11 mouse cellular contexts compared by ENCODE assay signal in the genomic region with DNA sequence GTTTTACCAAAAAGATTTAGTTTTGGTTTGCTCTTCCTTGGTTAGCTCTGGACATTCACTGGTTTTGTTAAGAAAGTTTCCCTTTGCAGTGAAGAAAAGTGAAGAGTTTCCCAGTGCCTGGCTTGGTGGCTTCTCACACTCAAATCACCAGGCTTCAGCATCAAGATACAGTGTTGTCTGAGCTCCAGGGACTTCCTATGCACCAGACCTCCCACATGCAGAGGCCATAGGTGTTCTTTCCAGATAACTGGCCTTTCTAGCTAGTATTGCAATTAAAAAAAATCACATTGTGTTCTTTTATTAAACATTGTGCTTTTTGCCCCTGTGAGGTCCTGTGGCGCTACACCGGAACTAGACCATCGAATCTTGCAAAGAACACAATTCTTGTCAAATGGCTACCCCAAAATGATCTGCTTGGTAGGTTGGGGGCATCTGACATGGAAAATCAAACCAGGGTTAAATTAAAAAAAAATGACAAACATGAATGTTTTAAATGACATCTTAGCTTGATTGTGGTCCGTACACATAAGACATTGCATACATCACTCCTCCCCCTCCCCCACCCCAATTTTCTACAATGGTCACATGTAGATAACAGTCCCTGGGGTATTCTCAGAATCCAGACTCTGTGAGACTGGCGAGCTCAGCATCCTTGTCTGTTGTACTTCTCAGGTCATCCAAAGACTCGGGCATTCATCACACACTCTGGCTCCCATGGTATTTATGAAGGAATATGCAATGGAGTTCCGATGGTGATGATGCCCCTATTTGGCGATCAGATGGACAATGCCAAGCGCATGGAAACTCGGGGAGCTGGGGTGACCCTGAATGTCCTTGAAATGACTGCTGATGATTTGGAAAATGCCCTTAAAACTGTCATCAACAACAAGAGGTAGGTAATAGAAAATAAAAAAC. TPM values are rescaled to one million over a fixed set of nuclear protein-coding genes. Genes with fewer than 3 reads are reported as not detected.
A peak's percentile ranks its signal among the peaks of the same experiment; 100 is the strongest.
DNase-seq lines count a peak whose midpoint lies in the region; ATAC-seq and TF ChIP-seq lines count a peak whose summit lies in the region.
"Had no signal": no experiment of that assay in that cellular context is flagged by ENCODE, and none has a peak within 500 bp of the region (broad histone marks: within the 10 kb centered on the region; RNA-seq: fewer than 3 reads in every experiment).

No protein-coding gene starts in this region.

- no peak overlapping the region for H3K27ac ChIP-seq in midbrain, embryonic 10.5 days (replicated peaks)
- H3K27ac ChIP-seq in midbrain, embryonic 16.5 days (ENCODE audit: low read length) = no peak overlapping the region
- H3K27ac ChIP-seq in limb, embryonic 11.5 days (replicated peaks; ENCODE audit: low read depth, low read length) = no peak overlapping the region
- H3K27ac ChIP-seq in left cerebral cortex, adult 2 months = no peak overlapping the region
- H3K27ac ChIP-seq: embryonic facial prominence, embryonic 12.5 days; limb, embryonic 12.5 days had no signal

- no peaks in the 10 kb centered on the region; the same call in 1 of the 2 replicates for H3K9me3 ChIP-seq in midbrain, embryonic 10.5 days (replicated peaks)
- peaks cover 62% of the 10 kb centered on the region for H3K9me3 ChIP-seq in midbrain, embryonic 16.5 days (replicated peaks; ENCODE audit: control insufficient read depth, low read length, poor library complexity, severe bottlenecking)
- peaks cover 59% of the 10 kb centered on the region for H3K9me3 ChIP-seq in limb, embryonic 11.5 days (ENCODE audit: control insufficient read depth, low read length)

- no peak overlapping the region for H3K4me2 ChIP-seq in midbrain, embryonic 16.5 days (ENCODE audit: low read length)
- H3K4me2 ChIP-seq in limb, embryonic 11.5 days (ENCODE audit: low read depth, severe bottlenecking) = no peak overlapping the region
- H3K4me2 ChIP-seq: embryonic facial prominence, embryonic 12.5 days; limb, embryonic 12.5 days had no signal

- no peak overlapping the region for H3K9ac ChIP-seq in midbrain, embryonic 16.5 days (ENCODE audit: low read depth, low read length)
- H3K9ac ChIP-seq in limb, embryonic 11.5 days (ENCODE audit: low read length) = no peak overlapping the region
- H3K9ac ChIP-seq: embryonic facial prominence, embryonic 12.5 days; limb, embryonic 12.5 days had no signal

- no peak for TF ChIP-seq CTCF in left cerebral cortex, adult 2 months (IDR thresholded peaks at IDR 0.05)

- H3K27me3 ChIP-seq in midbrain, embryonic 10.5 days (ENCODE audit: low read depth, poor library complexity, severe bottlenecking) = no peaks in the 10 kb centered on the region
- no peaks in the 10 kb centered on the region for H3K27me3 ChIP-seq in midbrain, embryonic 16.5 days (ENCODE audit: control insufficient read depth, insufficient read depth, low read depth, low read length)
- no peaks in the 10 kb centered on the region for H3K27me3 ChIP-seq in limb, embryonic 11.5 days (ENCODE audit: control insufficient read depth, insufficient read depth, low read length)
- H3K27me3 ChIP-seq: embryonic facial prominence, embryonic 12.5 days; limb, embryonic 12.5 days; Patski had no signal

- intact Hi-C loops in heart, postnatal 25 days (cut with DNase I) = no loop called here
- intact Hi-C loops in left cerebral cortex, adult 2 months (cut with DNase I) = no loop called here

- WGBS in midbrain, embryonic 10.5 days = 72% methylated on average over 10 of the region's 10 CpGs
- WGBS in midbrain, embryonic 16.5 days = 73% methylated on average over 10 of the region's 10 CpGs
- WGBS in limb, embryonic 11.5 days = 72% methylated on average over 10 of the region's 10 CpGs

- DNase-seq in heart, adult 8-10 months (ENCODE audit: low spot score) = peak; percentile 5
- DNase-seq in heart, postnatal 25 days (ENCODE audit: low spot score) = no peak
- DNase-seq in midbrain, embryonic 10.5 days (ENCODE audit: low spot score) = peak; percentile 21
- DNase-seq in MN1 (ENCODE audit: low spot score) = peak; percentile 23
- peak; percentile 30 for DNase-seq in limb, embryonic 11.5 days (ENCODE audit: low spot score)
- no peak for DNase-seq in left cerebral cortex, adult 2 months (ENCODE audit: extremely low spot score in 1 of 2, low spot score in 2 of 2)
- DNase-seq in gastrocnemius, adult 8-10 months (ENCODE audit: low spot score in 2 of 2) = no peak

- no peaks in the 10 kb centered on the region for H3K36me3 ChIP-seq in midbrain, embryonic 10.5 days
- no peaks in the 10 kb centered on the region for H3K36me3 ChIP-seq in midbrain, embryonic 16.5 days (ENCODE audit: control insufficient read depth, insufficient read depth, low read length)
- no peaks in the 10 kb centered on the region for H3K36me3 ChIP-seq in limb, embryonic 11.5 days (ENCODE audit: control insufficient read depth, insufficient read depth, low read length)
- H3K36me3 ChIP-seq: embryonic facial prominence, embryonic 12.5 days; limb, embryonic 12.5 days had no signal

- H3K4me1 ChIP-seq in midbrain, embryonic 10.5 days = no peaks in the 10 kb centered on the region
- no peaks in the 10 kb centered on the region for H3K4me1 ChIP-seq in midbrain, embryonic 16.5 days (ENCODE audit: control insufficient read depth, insufficient read depth, low read length)
- H3K4me1 ChIP-seq in limb, embryonic 11.5 days (ENCODE audit: control insufficient read depth, insufficient read depth, low read length) = no peaks in the 10 kb centered on the region
- H3K4me1 ChIP-seq: embryonic facial prominence, embryonic 12.5 days; limb, embryonic 12.5 days had no signal

- H3K4me3 ChIP-seq in midbrain, embryonic 10.5 days = no peak overlapping the region
- H3K4me3 ChIP-seq in midbrain, embryonic 16.5 days (ENCODE audit: low read depth, low read length) = no peak overlapping the region
- H3K4me3 ChIP-seq in limb, embryonic 11.5 days (ENCODE audit: low read depth, low read length) = no peak overlapping the region
- no peak overlapping the region for H3K4me3 ChIP-seq in left cerebral cortex, adult 2 months
- H3K4me3 ChIP-seq: embryonic facial prominence, embryonic 12.5 days; limb, embryonic 12.5 days had no signal

- no peak for ATAC-seq in midbrain, embryonic 16.5 days
- no peak for ATAC-seq in limb, embryonic 11.5 days (ENCODE audit: insufficient number of reproducible peaks, low FRiP score, low TSS enrichment, low read depth)
- ATAC-seq: Patski had no signal

RNA-seq across cellular contexts. Expression of gene Ugt1a1, which starts 4.0 kb away (rescaled TPM):
- total RNA-seq in heart, adult 8-10 months (2022) = not detected
- not detected for total RNA-seq in heart, postnatal 25 days (2021)
- not detected in 2 replicates for polyA plus RNA-seq in midbrain, embryonic 10.5 days (2016; fragmentation: Nextera tagmentation; extraction: Ambion mirVana)
- polyA plus RNA-seq in midbrain, embryonic 16.5 days (2015; fragmentation: Nextera tagmentation; extraction: Ambion mirVana) = not detected in 2 replicates
- polyA plus RNA-seq in limb, embryonic 11.5 days (2014; fragmentation: Nextera tagmentation; extraction: Ambion mirVana) = not detected in 2 replicates
- under 1 TPM in 1 of 2 experiments, not detected in 1; 0.32 TPM for total RNA-seq in left cerebral cortex, adult 2 months (2021)
- under 1 TPM in 2 of 4 experiments, not detected in 2; 0.12 to 0.46 TPM for total RNA-seq in gastrocnemius, adult 8-10 months (2022)
- polyA plus RNA-seq: embryonic facial prominence, embryonic 12.5 days; limb, embryonic 12.5 days had no signal

RNA-seq across cellular contexts. Expression of gene Dnajb3, which starts 10.1 kb away (rescaled TPM):
- total RNA-seq in heart, adult 8-10 months (2022) = under 1 TPM; 0.26 to 0.60 (median 0.41) TPM
- under 1 TPM; 0.42 TPM for total RNA-seq in heart, postnatal 25 days (2021)
- 10.7 and 11.1 TPM in 2 replicates for polyA plus RNA-seq in midbrain, embryonic 10.5 days (2016; fragmentation: Nextera tagmentation; extraction: Ambion mirVana)
- 12.8 and 13.1 TPM in 2 replicates for polyA plus RNA-seq in midbrain, embryonic 16.5 days (2015; fragmentation: Nextera tagmentation; extraction: Ambion mirVana)
- 10.7 and 12.8 TPM in 2 replicates for polyA plus RNA-seq in limb, embryonic 11.5 days (2014; fragmentation: Nextera tagmentation; extraction: Ambion mirVana)
- 1 to 10 TPM; 1.8 to 1.9 TPM for total RNA-seq in left cerebral cortex, adult 2 months (2021)
- total RNA-seq in gastrocnemius, adult 8-10 months (2022) = not detected
- polyA plus RNA-seq: Patski had no signal

RNA-seq across cellular contexts. Expression of gene Mroh2a, which starts 11.1 kb away (rescaled TPM):
- total RNA-seq in heart, adult 8-10 months (2022) = under 1 TPM in 1 of 4 experiments, not detected in 3; 0.35 TPM
- total RNA-seq in heart, postnatal 25 days (2021) = under 1 TPM; 0.28 to 0.42 TPM
- 0.91 and 1.3 TPM in 2 replicates for polyA plus RNA-seq in midbrain, embryonic 10.5 days (2016; fragmentation: Nextera tagmentation; extraction: Ambion mirVana)
- 0.75 and 0.92 TPM in 2 replicates for polyA plus RNA-seq in midbrain, embryonic 16.5 days (2015; fragmentation: Nextera tagmentation; extraction: Ambion mirVana)
- 1.6 and 1.9 TPM in 2 replicates for polyA plus RNA-seq in limb, embryonic 11.5 days (2014; fragmentation: Nextera tagmentation; extraction: Ambion mirVana)
- total RNA-seq in left cerebral cortex, adult 2 months (2021) = under 1 TPM in 1 of 2 experiments, not detected in 1; 0.19 TPM
- not detected for total RNA-seq in gastrocnemius, adult 8-10 months (2022)

RNA-seq across cellular contexts. Expression of gene Ugt1a2, which starts 15.3 kb away (rescaled TPM):
- under 1 TPM in 1 of 4 experiments, not detected in 3; 0.12 TPM for total RNA-seq in heart, adult 8-10 months (2022)
- total RNA-seq in heart, postnatal 25 days (2021) = not detected
- polyA plus RNA-seq in midbrain, embryonic 10.5 days (2016; fragmentation: Nextera tagmentation; extraction: Ambion mirVana) = not detected in 2 replicates
- polyA plus RNA-seq in midbrain, embryonic 16.5 days (2015; fragmentation: Nextera tagmentation; extraction: Ambion mirVana) = not detected in 2 replicates
- not detected in 2 replicates for polyA plus RNA-seq in limb, embryonic 11.5 days (2014; fragmentation: Nextera tagmentation; extraction: Ambion mirVana)
- total RNA-seq in left cerebral cortex, adult 2 months (2021) = not detected
- total RNA-seq in gastrocnemius, adult 8-10 months (2022) = under 1 TPM in 1 of 4 experiments, not detected in 3; 0.16 TPM
- polyA plus RNA-seq: embryonic facial prominence, embryonic 12.5 days; limb, embryonic 12.5 days had no signal

RNA-seq across cellular contexts. Expression of gene Ugt1a5, which starts 49.9 kb away (rescaled TPM):
- total RNA-seq in heart, adult 8-10 months (2022) = under 1 TPM in 3 of 4 experiments, not detected in 1; 0.12 to 0.26 (median 0.22) TPM
- total RNA-seq in heart, postnatal 25 days (2021) = under 1 TPM in 1 of 2 experiments, not detected in 1; 0.64 TPM
- polyA plus RNA-seq in midbrain, embryonic 10.5 days (2016; fragmentation: Nextera tagmentation; extraction: Ambion mirVana) = not detected in 2 replicates
- polyA plus RNA-seq in midbrain, embryonic 16.5 days (2015; fragmentation: Nextera tagmentation; extraction: Ambion mirVana) = not detected in 2 replicates
- polyA plus RNA-seq in limb, embryonic 11.5 days (2014; fragmentation: Nextera tagmentation; extraction: Ambion mirVana) = not detected in 2 replicates
- total RNA-seq in left cerebral cortex, adult 2 months (2021) = under 1 TPM in 1 of 2 experiments, not detected in 1; 0.34 TPM
- not detected for total RNA-seq in gastrocnemius, adult 8-10 months (2022)
- polyA plus RNA-seq: embryonic facial prominence, embryonic 12.5 days; limb, embryonic 12.5 days; Patski had no signal

Comparison
In these comparisons a context has a peak if more than half of its experiments do, and no peak if none do; other contexts are left out.
1. DNase-seq: peak in heart, adult 8-10 months (single experiment), midbrain, embryonic 10.5 days (single experiment), MN1 (single experiment) and limb, embryonic 11.5 days (single experiment); none in heart, postnatal 25 days (single experiment), left cerebral cortex, adult 2 months (0 of 2) and gastrocnemius, adult 8-10 months (0 of 2).